Mouse (Mus musculus): Measurements from ENCODE around the gene Phkg2. TPM values are rescaled to one million over a fixed set of nuclear protein-coding genes. Genes with fewer than 3 reads are reported as not detected.

Gene Phkg2
- total RNA-seq, 1 experiment, result 32.1 TPM

GRCm38 (mm10) chr7:127588011-127588871 is 15.1 kb downstream of the Phkg2 start, which contains the start of the genes Ccdc189 and Rnf40:
Gene Ccdc189, minus strand, starts transcription at chr7:127588595.
Gene Rnf40, plus strand, starts transcription at chr7:127588767.
- Histone ChIP-seq H3K9ac (ENCODE audit: insufficient read depth, low read depth, low read length, poor library complexity, severe bottlenecking) (peak within 1 kb of the TSS; percentile 91), H3K9me3 (ENCODE audit: control insufficient read depth, insufficient read depth, low read depth, low read length) (no peaks in the 10 kb centered on the region), H3K27ac (ENCODE audit: insufficient read depth, low read depth, low read length, poor library complexity, severe bottlenecking) (peak within 1 kb of the TSS; percentile 14; the same call in 1 of the 2 replicates), H3K4me3 (ENCODE audit: insufficient read depth in 1 of 2, low read depth in 1 of 2, low read length in 2 of 2, poor library complexity in 1 of 2, severe bottlenecking in 1 of 2) (peak within 1 kb of the TSS; percentile 77 to 93), H3K36me3 (ENCODE audit: control insufficient read depth, insufficient read depth, low read length, poor library complexity, severe bottlenecking) (peaks cover 37% of the 10 kb centered on the region), H3K4me1 (ENCODE audit: control insufficient read depth in 2 of 2, insufficient read depth in 2 of 2, low read length in 2 of 2, poor library complexity in 1 of 2) (peaks cover 0 to 3% of the 10 kb centered on the region in 2 experiments; a peak in 1 of 4 replicates)
- in situ Hi-C loops (cut with MboI; ENCODE audit: low sequenced_read_pairs in 2 of 2, unreplicated experiment in 2 of 2), result no loop called here
- DNase-seq (ENCODE audit: low read depth, low spot score), result peak; percentile 99
- no peak for TF ChIP-seq ZC3H11A (IDR thresholded peaks at IDR 0.05; ENCODE audit: borderline replicate concordance, low read depth, low read length)
- peak; percentile 67; the same call in 1 of the 2 replicates for TF ChIP-seq HCFC1 (IDR thresholded peaks at IDR 0.05; ENCODE audit: borderline replicate concordance, insufficient read depth, low read length)

GRCm38 (mm10) chr7:127588901-127589300 is 15.8 kb downstream of the Phkg2 start:
- H3K9ac ChIP-seq (ENCODE audit: insufficient read depth, low read depth, low read length, poor library complexity, severe bottlenecking), result peak overlapping the region; percentile 91
- no peak for DNase-seq (ENCODE audit: low read depth, low spot score)
- no peak for TF ChIP-seq MAFK (IDR thresholded peaks at IDR 0.05; ENCODE audit: insufficient read depth, low read depth, low read length)
- no peak; the same call in 1 of the 2 replicates for TF ChIP-seq HCFC1 (IDR thresholded peaks at IDR 0.05; ENCODE audit: borderline replicate concordance, insufficient read depth, low read length)
- TF ChIP-seq ZNF384 (IDR thresholded peaks at IDR 0.05; ENCODE audit: low read depth, low read length), result no peak
- no peak for TF ChIP-seq ZC3H11A (IDR thresholded peaks at IDR 0.05; ENCODE audit: borderline replicate concordance, low read depth, low read length)
- no peak for TF ChIP-seq CHD2 (IDR thresholded peaks at IDR 0.05; ENCODE audit: low read depth, low read length)
- H3K4me1 ChIP-seq (ENCODE audit: control insufficient read depth in 2 of 2, insufficient read depth in 2 of 2, low read length in 2 of 2, poor library complexity in 1 of 2), result peaks cover 0 to 3% of the 10 kb centered on the region in 2 experiments; a peak in 1 of 4 replicates
- in situ Hi-C loops (cut with MboI; ENCODE audit: low sequenced_read_pairs in 2 of 2, unreplicated experiment in 2 of 2), result no loop called here
- H3K36me3 ChIP-seq (ENCODE audit: control insufficient read depth, insufficient read depth, low read length, poor library complexity, severe bottlenecking), result peaks cover 37% of the 10 kb centered on the region
- peak overlapping the region; percentile 14; the same call in 1 of the 2 replicates for H3K27ac ChIP-seq (ENCODE audit: insufficient read depth, low read depth, low read length, poor library complexity, severe bottlenecking)
- H3K4me3 ChIP-seq (ENCODE audit: insufficient read depth in 1 of 2, low read depth in 1 of 2, low read length in 2 of 2, poor library complexity in 1 of 2, severe bottlenecking in 1 of 2), result peak overlapping the region; percentile 77 to 93
- H3K9me3 ChIP-seq (ENCODE audit: control insufficient read depth, insufficient read depth, low read depth, low read length), result no peaks in the 10 kb centered on the region

GRCm38 (mm10) chr7:127589637-127590036 is 16.5 kb downstream of the Phkg2 start:
- in situ Hi-C loops (cut with MboI; ENCODE audit: low sequenced_read_pairs in 2 of 2, unreplicated experiment in 2 of 2), result no loop called here
- no peak for DNase-seq (ENCODE audit: low read depth, low spot score)
- peaks cover 0 to 3% of the 10 kb centered on the region in 2 experiments; a peak in 1 of 4 replicates for H3K4me1 ChIP-seq (ENCODE audit: control insufficient read depth in 2 of 2, insufficient read depth in 2 of 2, low read length in 2 of 2, poor library complexity in 1 of 2)
- TF ChIP-seq ZC3H11A (IDR thresholded peaks at IDR 0.05; ENCODE audit: borderline replicate concordance, low read depth, low read length) (no peak), MAFK (IDR thresholded peaks at IDR 0.05; ENCODE audit: insufficient read depth, low read depth, low read length) (no peak), CHD2 (IDR thresholded peaks at IDR 0.05; ENCODE audit: low read depth, low read length) (no peak), ZNF384 (IDR thresholded peaks at IDR 0.05; ENCODE audit: low read depth, low read length) (no peak), HCFC1 (IDR thresholded peaks at IDR 0.05; ENCODE audit: borderline replicate concordance, insufficient read depth, low read length) (no peak)
- peak overlapping the region; percentile 77 to 93 for H3K4me3 ChIP-seq (ENCODE audit: insufficient read depth in 1 of 2, low read depth in 1 of 2, low read length in 2 of 2, poor library complexity in 1 of 2, severe bottlenecking in 1 of 2)
- H3K36me3 ChIP-seq (ENCODE audit: control insufficient read depth, insufficient read depth, low read length, poor library complexity, severe bottlenecking), result peaks cover 43% of the 10 kb centered on the region
- no peak overlapping the region for H3K27ac ChIP-seq (ENCODE audit: insufficient read depth, low read depth, low read length, poor library complexity, severe bottlenecking)
- no peaks in the 10 kb centered on the region for H3K9me3 ChIP-seq (ENCODE audit: control insufficient read depth, insufficient read depth, low read depth, low read length)
- H3K9ac ChIP-seq (ENCODE audit: insufficient read depth, low read depth, low read length, poor library complexity, severe bottlenecking), result peak overlapping the region; percentile 91

- Histone ChIP-seq H3K9ac (ENCODE audit: insufficient read depth, low read depth, low read length, poor library complexity, severe bottlenecking) (no peak overlapping the region), H3K36me3 (ENCODE audit: control insufficient read depth, insufficient read depth, low read length, poor library complexity, severe bottlenecking) (peaks cover 53% of the 10 kb centered on the region), H3K9me3 (ENCODE audit: control insufficient read depth, insufficient read depth, low read depth, low read length) (no peaks in the 10 kb centered on the region), H3K27ac (ENCODE audit: insufficient read depth, low read depth, low read length, poor library complexity, severe bottlenecking) (no peak overlapping the region), H3K4me1 (ENCODE audit: control insufficient read depth in 2 of 2, insufficient read depth in 2 of 2, low read length in 2 of 2, poor library complexity in 1 of 2) (peaks cover 0 to 2% of the 10 kb centered on the region in 2 experiments; a peak in 1 of 4 replicates), H3K4me3 (ENCODE audit: insufficient read depth in 1 of 2, low read depth in 1 of 2, low read length in 2 of 2, poor library complexity in 1 of 2, severe bottlenecking in 1 of 2) (no peak overlapping the region)
- TF ChIP-seq ZNF384 (IDR thresholded peaks at IDR 0.05; ENCODE audit: low read depth, low read length) (no peak), ZC3H11A (IDR thresholded peaks at IDR 0.05; ENCODE audit: borderline replicate concordance, low read depth, low read length) (no peak)
- in situ Hi-C loops (cut with MboI; ENCODE audit: low sequenced_read_pairs in 2 of 2, unreplicated experiment in 2 of 2), result no loop called here
- DNase-seq (ENCODE audit: low read depth, low spot score), result no peak
Measured at GRCm38 (mm10) chr7:127591108-127591507, 18.0 kb downstream of the Phkg2 start.

All from ES-E14 (cell line).